Mouse (Mus musculus) forebrain, embryonic 11.5 days (tissue): Measurements from ENCODE around the gene Ano7. TPM values are rescaled to one million over a fixed set of nuclear protein-coding genes. Genes with fewer than 3 reads are reported as not detected.
"Not testable (repeated sequence)": the region's sequence is repeated elsewhere in the genome, so short reads cannot be mapped to it uniquely, and the experiment has no call there.

Experiments
- ATAC-seq: fragments of 200-750 bp; cut with Nextera tagmentation; replicated peaks from 2 replicates; pipeline ENCODE4 v1.8.0; 2017; ENCODE audit warnings: moderate TSS enrichment; ENCODE audit not compliant: low FRiP score
- DNase-seq: peaks from one replicate; pipeline ENCODE4 v3.0.0-alpha.2; 2017; ENCODE audit warnings: low spot score
- H3K27ac ChIP-seq: fragments of 300-500 bp; sonication (generic); 2 replicates; pipeline ENCODE4 v1.5.1; 2014; ENCODE audit warnings: low read depth, low read length
- H3K27me3 ChIP-seq: fragments of 300-500 bp; sonication (generic); 2 replicates; pipeline ENCODE4 v1.6.1; 2014; ENCODE audit warnings: mild to moderate bottlenecking, low read length, mixed read lengths; ENCODE audit not compliant: control insufficient read depth, insufficient read depth
- H3K36me3 ChIP-seq: fragments of 300-500 bp; sonication (generic); 2 replicates; pipeline ENCODE4 v1.6.1; 2014; ENCODE audit warnings: mild to moderate bottlenecking, low read length, moderate library complexity, mixed read lengths; ENCODE audit not compliant: control insufficient read depth, insufficient read depth
- H3K4me1 ChIP-seq: fragments of 300-500 bp; sonication (generic); replicated peaks from 2 replicates; pipeline ENCODE4 v1.6.1; 2014; ENCODE audit warnings: low read length, mixed read lengths; ENCODE audit not compliant: control insufficient read depth, insufficient read depth
- H3K4me2 ChIP-seq: fragments of 300-500 bp; sonication (generic); 2 replicates; pipeline ENCODE4 v1.6.1; 2014; ENCODE audit warnings: low read depth, mild to moderate bottlenecking, low read length, moderate library complexity, mixed read lengths; ENCODE audit not compliant: severe bottlenecking
- H3K4me3 ChIP-seq: fragments of 300-500 bp; sonication (generic); 2 replicates; pipeline ENCODE4 v1.5.1; 2014; ENCODE audit warnings: low read depth, low read length
- H3K9ac ChIP-seq: fragments of 300-500 bp; sonication (generic); 2 replicates; pipeline ENCODE4 v1.6.1; 2014; ENCODE audit warnings: low read length
- H3K9me3 ChIP-seq: fragments of 300-500 bp; sonication (generic); 2 replicates; pipeline ENCODE4 v1.6.1; 2016; ENCODE audit warnings: low read length, mixed read lengths; ENCODE audit not compliant: control insufficient read depth
- WGBS: fragments of 180-500 bp; shearing (Covaris S2); extraction: QIAGEN DNeasy Blood & Tissue Kit; methylation state at CpG from one replicate; pipeline ENCODE4 v1.1.7; 2014; 5-methylcytosine and 5-hydroxymethylcytosine counted together
- polyA plus RNA-seq: library from polyadenylated mRNA; unstranded; fragments of >200 nt; fragmentation: Nextera tagmentation; extraction: Ambion mirVana; gene quantifications from 2 replicates; pipeline ENCODE4 v1.2.1, GENCODE M21; 2014

Ano7 gene
- polyA plus RNA-seq, 1 experiment from 2014 or later = not detected

DNA sequence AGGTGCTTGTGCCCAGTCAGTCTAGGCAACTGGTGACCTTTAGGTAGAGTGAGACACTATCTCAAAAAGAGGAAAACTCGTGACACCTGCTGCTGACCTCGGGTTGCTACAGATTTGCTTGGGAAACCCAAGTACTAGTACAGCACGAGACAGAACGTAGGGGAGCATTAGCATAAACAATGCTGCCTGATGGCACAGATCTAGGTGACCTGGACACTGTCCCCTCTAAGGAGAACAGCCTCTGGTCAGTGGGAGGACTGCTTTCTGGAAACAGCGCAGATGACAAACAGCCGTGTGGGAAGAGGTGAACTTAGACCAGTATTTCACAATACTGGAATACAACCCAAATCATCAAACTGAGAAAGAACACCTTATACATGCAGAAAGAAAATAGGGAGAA is 58.4 kb downstream of the Ano7 start:
- no peak overlapping the region for H3K4me2 ChIP-seq
- H3K27ac ChIP-seq = no peak overlapping the region
- WGBS = 87% methylated on average over 6 of the region's 6 CpGs
- no peak for DNase-seq
- H3K36me3 ChIP-seq = peaks cover 3% of the 10 kb centered on the region; the same call in 1 of the 2 replicates
- no peaks in the 10 kb centered on the region for H3K4me1 ChIP-seq
- no peak for ATAC-seq
- no peaks in the 10 kb centered on the region for H3K27me3 ChIP-seq
- no peaks in the 10 kb centered on the region for H3K9me3 ChIP-seq
- H3K4me3 ChIP-seq = no peak overlapping the region
- H3K9ac ChIP-seq = no peak overlapping the region

DNA sequence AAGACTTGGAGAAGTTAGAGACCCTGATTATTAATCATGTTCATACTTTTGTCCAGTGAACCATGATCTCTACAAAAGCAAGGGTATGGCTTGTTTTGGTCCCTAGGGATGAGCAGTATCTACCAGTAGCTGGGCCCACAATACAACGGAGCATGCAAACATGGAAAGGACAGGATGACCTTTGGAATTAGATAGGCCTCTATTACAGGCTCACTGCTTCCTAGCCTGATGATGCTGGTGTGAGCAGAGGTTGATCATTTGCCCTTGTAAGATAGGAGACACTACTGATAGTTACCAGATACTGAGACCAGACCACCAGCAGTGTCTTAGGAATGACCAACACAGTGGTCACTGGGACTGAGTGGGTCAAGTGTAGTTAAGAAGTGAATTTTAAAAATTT is 65.6 kb downstream of the Ano7 start:
- Histone ChIP-seq H3K27ac (no peak overlapping the region), H3K4me3 (no peak overlapping the region), H3K9me3 (no peaks in the 10 kb centered on the region), H3K4me1 (peaks cover 4% of the 10 kb centered on the region; the same call in 1 of the 2 replicates), H3K27me3 (no peaks in the 10 kb centered on the region), H3K9ac (no peak overlapping the region), H3K4me2 (no peak overlapping the region), H3K36me3 (peaks cover 2% of the 10 kb centered on the region; the same call in 1 of the 2 replicates)
- ATAC-seq (no peak), DNase-seq (no peak)
- WGBS = 93% methylated on average over 1 of the region's 1 CpGs

DNA sequence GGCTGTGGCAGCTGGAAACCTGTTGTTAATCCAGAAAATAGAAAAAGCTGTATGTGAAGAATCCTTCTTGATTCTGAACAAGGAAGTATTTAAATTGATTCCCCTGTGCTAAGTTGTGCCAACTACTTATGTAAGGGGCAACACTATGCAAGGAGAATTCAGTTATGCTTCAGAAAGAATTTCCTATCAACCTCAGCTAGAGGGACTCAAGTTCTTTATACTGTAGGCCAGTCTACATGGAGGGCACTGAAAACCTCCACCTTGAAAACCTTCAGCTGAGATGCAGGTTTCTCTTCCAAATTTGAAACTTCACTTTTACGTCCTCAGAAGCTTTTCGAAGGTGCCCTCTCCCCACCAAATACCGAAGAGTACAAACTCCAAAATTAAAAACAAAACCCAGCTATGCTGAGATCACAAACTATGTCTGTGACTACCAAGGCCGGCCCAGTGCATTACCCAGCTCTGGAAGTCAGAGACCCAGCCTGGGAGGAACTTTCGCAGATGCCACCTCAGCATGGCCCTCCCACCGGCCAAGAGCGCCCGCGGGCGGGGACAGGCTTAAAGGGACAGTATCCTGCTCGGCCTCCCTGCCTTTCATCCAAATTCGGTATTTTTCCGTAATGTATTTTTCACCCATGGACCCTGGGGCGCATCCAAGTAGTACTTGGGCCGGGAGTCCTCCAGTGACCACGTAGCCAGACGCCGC is 70.8 kb downstream of the Ano7 start:
- 6% methylated on average over 18 of the region's 18 CpGs for WGBS
- DNase-seq (peak; percentile 83), ATAC-seq (peak; percentile 70)
- Histone ChIP-seq H3K27ac (peak overlapping the region; percentile 68; the same call in 1 of the 2 replicates), H3K4me2 (peak overlapping the region; percentile 91), H3K4me3 (peak overlapping the region; percentile 89), H3K27me3 (no peaks in the 10 kb centered on the region), H3K9me3 (no peaks in the 10 kb centered on the region), H3K36me3 (no peaks in the 10 kb centered on the region), H3K9ac (peak overlapping the region; percentile 87), H3K4me1 (peaks cover 4% of the 10 kb centered on the region; the same call in 1 of the 2 replicates)

DNA sequence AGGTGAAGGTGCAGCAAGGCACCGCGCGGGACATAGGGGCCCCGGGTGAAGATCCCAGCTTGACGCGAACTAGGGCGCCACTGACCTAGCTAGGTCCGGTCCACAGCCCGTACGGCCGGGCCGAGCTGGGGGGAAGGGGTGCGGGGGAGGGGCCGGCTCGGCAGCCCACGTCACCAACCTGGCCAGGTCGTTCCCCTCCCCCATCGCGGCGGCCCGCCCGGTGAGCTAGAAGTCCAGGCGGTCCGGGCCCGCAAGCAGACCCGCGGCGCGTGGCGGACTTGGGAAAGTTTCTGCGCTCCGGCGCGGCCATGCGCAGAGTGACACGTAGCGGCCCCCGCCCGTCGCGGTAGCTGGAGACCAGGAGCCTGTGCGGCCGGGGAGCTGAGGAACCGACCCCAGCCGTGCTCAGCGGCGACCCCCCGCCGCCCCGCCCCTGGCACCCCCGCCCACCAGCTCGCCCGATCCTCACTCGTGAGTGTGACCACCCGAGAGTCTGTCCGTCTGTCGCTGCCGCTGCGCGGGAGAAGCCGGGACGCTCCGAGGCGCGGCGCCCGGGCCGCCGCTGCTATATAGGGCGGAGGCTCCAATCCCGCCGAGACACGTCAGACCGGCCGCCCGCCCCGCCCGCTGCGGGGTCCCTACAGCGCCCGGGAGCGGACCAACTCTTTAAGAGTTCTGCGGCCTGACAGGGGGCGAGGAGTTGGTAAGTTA is 71.5 kb downstream of the Ano7 start:
- WGBS = under 1% methylated on average over 77 of the region's 84 CpGs
- peak overlapping the region; percentile 89 for H3K4me3 ChIP-seq
- peak; percentile 85 for DNase-seq
- peak overlapping the region; percentile 87 for H3K9ac ChIP-seq
- peak; percentile 93 for ATAC-seq
- no peaks in the 10 kb centered on the region for H3K36me3 ChIP-seq
- no peaks in the 10 kb centered on the region for H3K27me3 ChIP-seq
- H3K27ac ChIP-seq = peak overlapping the region; percentile 68; the same call in 1 of the 2 replicates
- peak overlapping the region; percentile 91 for H3K4me2 ChIP-seq
- H3K9me3 ChIP-seq = no peaks in the 10 kb centered on the region
- peaks cover 4% of the 10 kb centered on the region; the same call in 1 of the 2 replicates for H3K4me1 ChIP-seq

DNA sequence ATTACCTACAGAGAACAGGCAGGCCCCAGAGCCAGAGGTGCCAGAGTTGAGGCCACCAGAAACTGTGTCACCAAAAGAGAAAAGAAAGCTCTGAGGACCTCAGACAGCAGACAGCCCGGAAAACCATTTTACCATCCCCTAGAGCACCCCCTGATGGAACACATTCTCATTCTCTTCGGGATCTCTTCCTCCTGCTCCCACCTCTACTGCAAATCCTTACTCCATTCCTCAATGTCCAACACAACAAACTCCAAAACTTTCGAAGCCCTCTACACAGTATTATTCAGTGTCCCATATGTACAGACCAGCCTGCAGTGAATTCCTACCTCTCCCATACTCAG is 72.1 kb downstream of the Ano7 start:
- Histone ChIP-seq H3K4me3 (peak overlapping the region; percentile 89), H3K36me3 (no peaks in the 10 kb centered on the region), H3K27me3 (no peaks in the 10 kb centered on the region), H3K9ac (peak overlapping the region; percentile 87), H3K27ac (no peak overlapping the region), H3K4me2 (peak overlapping the region; percentile 91), H3K9me3 (no peaks in the 10 kb centered on the region), H3K4me1 (peaks cover 4% of the 10 kb centered on the region; the same call in 1 of the 2 replicates)
- 0 out of 2 replicates have a peak, but pooled peaks have one; percentile 24 for ATAC-seq
- DNase-seq = no peak
- WGBS = 22% methylated on average over 3 of the region's 3 CpGs

DNA sequence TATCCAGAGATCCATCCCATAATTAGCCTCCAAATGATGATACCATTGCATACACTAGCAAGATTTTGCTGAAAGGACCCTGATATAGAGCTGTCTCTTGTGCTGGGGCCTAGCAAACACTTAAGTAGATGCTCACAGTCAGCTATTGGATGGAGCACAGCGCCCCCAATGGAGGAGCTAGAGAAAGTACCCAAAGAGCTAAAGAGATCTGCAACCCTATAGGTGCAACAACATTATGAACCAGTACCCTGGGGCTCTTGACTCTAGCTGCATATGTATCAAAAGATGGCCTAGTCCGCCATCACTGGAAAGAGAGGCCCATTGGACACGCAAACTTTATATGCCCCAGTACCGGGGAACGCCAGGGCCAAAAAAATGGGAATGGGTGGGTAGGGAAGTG is 76.4 kb downstream of the Ano7 start:
- not testable (repeated sequence) for H3K36me3 ChIP-seq, H3K27ac ChIP-seq, H3K9me3 ChIP-seq, ATAC-seq, DNase-seq, H3K9ac ChIP-seq, H3K4me2 ChIP-seq, H3K4me3 ChIP-seq, H3K4me1 ChIP-seq, H3K27me3 ChIP-seq
- WGBS = 82% methylated on average over 5 of the region's 5 CpGs

DNA sequence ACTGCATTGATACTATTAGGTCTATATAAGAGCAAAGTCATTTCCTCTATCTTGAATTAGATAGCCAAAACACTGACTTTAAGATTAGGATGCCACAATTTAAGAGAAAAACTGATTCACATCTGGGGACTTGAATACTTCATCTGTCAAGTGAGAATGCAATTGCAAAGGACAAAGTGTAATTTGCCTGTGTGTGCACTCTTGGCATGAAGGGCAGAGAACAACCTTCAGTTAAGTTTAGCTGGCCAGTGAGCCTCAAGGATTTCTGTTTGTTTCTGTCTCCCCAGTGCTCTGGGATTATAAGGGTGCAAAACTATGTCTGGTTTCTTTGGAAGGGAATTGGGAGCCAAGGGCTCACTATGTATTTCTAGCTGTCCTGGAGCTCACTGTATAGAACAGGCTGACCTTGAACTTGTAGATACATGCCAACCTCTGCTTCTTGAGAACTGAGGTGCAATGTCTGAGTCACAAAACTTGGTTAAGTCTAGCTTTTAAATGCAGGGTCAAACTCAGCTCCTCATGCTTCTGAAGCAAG is 80.1 kb downstream of the Ano7 start:
- no peak for ATAC-seq

More for the DNA sequence above, 80.1 kb downstream of the Ano7 start:
- DNase-seq = no peak
- Histone ChIP-seq H3K4me3 (no peak overlapping the region), H3K36me3 (no peaks in the 10 kb centered on the region), H3K27me3 (no peaks in the 10 kb centered on the region), H3K9ac (no peak overlapping the region), H3K27ac (no peak overlapping the region), H3K9me3 (no peaks in the 10 kb centered on the region), H3K4me1 (no peaks in the 10 kb centered on the region), H3K4me2 (no peak overlapping the region)
